Mouse (Mus musculus): ENCODE results near the gene Nfib. TPM values are rescaled to one million over a fixed set of nuclear protein-coding genes. Genes with fewer than 3 reads are reported as not detected.

Gene Nfib
- polyA plus RNA-seq, 1 experiment from 2014 or later, result 9.5 TPM

DNA sequence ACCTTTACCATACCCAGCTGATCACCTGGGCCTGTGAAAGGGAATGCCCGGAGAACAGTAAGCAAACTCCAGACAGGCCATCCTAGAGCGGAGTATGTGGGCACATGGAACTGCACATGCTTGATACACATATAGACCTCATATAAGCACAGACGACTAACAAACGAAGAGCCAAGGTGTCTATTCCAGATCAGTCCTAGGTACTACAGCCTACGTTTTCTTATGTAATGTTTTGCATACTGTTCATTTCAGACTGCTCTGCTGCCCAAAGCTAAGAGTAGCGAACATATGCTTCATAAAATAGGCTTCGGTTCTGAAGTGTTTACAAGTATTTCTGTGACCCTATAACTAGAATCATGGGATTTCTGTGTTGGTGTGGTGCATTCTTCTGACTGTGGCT, 386.2 kb downstream of the Nfib start:
- Histone ChIP-seq H3K36me3 (peaks cover 17% of the 10 kb centered on the region), H3K27ac (no peak overlapping the region), H3K9ac (no peak overlapping the region), H3K4me2 (no peak overlapping the region), H3K27me3 (replicated peaks) (no peaks in the 10 kb centered on the region), H3K9me3 (replicated peaks) (no peaks in the 10 kb centered on the region), H3K4me1 (no peaks in the 10 kb centered on the region), H3K4me3 (no peak overlapping the region)
- no peak for ATAC-seq
- WGBS (ENCODE audit: insufficient replicate concordance), result 77% methylated on average over 7 of the region's 7 CpGs

DNA sequence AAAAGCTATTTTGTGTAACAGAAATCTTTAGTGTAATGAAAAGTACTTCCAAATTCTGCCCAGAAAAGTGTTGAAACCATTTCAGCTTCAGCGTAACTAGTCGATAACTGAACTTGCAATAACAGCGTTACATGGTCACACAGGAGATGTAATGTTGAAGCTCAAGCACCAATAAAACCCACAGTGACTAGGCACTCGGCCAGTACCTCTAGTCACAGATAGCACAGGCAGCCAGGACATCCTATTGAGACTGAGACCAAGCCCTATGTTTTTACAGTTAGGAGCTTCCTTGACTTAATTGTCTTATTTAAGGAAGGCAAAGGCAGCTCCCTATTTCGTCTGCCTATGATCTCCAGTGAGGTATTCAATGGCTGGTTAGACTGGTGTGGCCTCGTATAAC, 389.4 kb downstream of the Nfib start:
- Histone ChIP-seq H3K4me2 (no peak overlapping the region), H3K9ac (no peak overlapping the region), H3K36me3 (peaks cover 6% of the 10 kb centered on the region), H3K4me1 (no peaks in the 10 kb centered on the region), H3K27me3 (replicated peaks) (no peaks in the 10 kb centered on the region), H3K9me3 (replicated peaks) (no peaks in the 10 kb centered on the region), H3K27ac (no peak overlapping the region), H3K4me3 (no peak overlapping the region)
- ATAC-seq, result no peak
- 62% methylated on average over 6 of the region's 6 CpGs for WGBS (ENCODE audit: insufficient replicate concordance)

DNA sequence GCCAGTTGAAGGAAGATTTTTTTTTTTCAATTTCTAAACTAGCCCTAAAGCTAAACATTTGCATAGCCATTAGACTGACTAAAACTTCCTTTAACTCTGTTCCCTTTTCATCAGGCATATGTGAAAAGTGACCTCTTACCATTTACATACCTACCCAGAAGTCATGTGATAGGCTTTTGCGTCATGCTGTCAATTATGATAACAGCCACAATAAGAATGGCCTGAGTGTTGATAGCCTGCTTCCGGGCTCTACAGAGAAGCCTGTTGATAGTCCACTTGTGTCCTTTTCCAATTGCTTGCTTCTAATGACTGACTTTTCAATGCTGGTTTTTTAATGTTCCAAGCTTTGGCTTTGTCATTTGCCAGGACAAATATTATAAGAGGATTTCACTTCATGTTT, 389.8 kb downstream of the Nfib start:
- Histone ChIP-seq H3K36me3 (peaks cover 6% of the 10 kb centered on the region), H3K9ac (no peak overlapping the region), H3K4me3 (no peak overlapping the region), H3K27ac (no peak overlapping the region), H3K4me2 (no peak overlapping the region), H3K4me1 (no peaks in the 10 kb centered on the region), H3K27me3 (replicated peaks) (no peaks in the 10 kb centered on the region), H3K9me3 (replicated peaks) (no peaks in the 10 kb centered on the region)
- 36% methylated on average over 2 of the region's 2 CpGs for WGBS (ENCODE audit: insufficient replicate concordance)
- no peak for ATAC-seq

DNA sequence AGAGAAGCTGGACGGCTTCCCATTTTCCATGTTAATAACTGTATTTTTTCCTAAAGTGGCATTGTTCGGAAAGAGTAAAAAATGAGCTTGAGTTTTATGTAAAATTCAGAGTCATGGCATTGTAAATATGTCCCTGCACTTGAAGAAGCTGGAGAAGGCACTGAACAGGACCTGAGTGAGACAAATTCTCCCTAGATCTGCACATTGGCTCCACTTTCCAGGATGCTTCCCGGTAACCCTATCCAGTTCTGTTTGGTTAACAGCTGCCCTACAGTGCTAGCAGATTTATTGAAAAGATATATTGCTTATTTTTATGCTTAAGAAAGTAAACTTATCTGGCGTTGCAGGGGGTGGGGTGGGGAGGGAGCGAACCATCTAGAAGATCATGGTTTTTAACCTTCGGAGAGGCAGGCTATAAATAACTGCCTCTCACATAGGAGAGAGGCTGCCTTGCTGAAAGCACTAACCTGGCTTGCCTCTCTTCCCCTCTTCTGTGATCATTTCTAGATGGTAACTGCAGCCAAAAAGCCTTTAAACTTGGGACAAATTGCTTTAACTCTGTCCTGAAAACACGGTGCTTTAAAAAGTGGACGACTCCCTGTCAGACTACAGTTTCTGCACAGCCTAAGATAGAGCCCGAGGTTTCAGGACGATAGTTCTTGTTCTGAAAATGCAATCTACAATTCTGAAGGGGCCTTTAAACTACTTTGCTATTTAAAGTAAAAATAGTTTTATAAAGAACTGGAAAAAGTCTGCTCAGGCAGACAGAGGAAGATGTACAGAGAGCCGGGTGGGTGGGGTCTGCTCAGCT, 394.4 kb downstream of the Nfib start:
- 58% methylated on average over 11 of the region's 11 CpGs for WGBS (ENCODE audit: insufficient replicate concordance)
- H3K27ac ChIP-seq, result no peak overlapping the region

DNA sequence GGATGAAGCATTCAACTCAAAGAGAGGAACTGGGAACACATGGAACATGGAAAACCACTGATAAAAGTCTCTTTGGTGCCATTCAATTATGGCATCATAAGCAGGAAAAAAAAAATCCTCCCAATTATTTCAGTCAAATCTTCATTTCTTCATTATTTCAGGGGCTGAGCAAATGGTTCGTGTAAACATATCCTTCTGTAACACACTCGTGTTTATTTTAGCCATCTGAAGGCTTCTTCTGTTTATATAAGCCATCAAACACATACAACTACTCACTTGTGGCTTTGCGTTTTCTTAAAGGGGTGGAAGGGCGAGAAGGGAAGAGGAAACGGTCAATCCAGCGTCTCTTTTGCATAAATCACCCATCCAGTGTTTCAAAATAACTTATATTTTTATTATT, 399.5 kb downstream of the Nfib start:
- no peak for ATAC-seq
- WGBS (ENCODE audit: insufficient replicate concordance), result 54% methylated on average over 6 of the region's 6 CpGs
- H3K9ac ChIP-seq, result no peak overlapping the region

More for the DNA sequence above, 394.4 kb downstream of the Nfib start:
- Histone ChIP-seq H3K9ac (no peak overlapping the region), H3K9me3 (replicated peaks) (no peaks in the 10 kb centered on the region), H3K4me1 (no peaks in the 10 kb centered on the region), H3K4me2 (no peak overlapping the region), H3K27me3 (replicated peaks) (no peaks in the 10 kb centered on the region), H3K4me3 (no peak overlapping the region), H3K36me3 (peaks cover 3% of the 10 kb centered on the region)
- ATAC-seq, result no peak

DNA sequence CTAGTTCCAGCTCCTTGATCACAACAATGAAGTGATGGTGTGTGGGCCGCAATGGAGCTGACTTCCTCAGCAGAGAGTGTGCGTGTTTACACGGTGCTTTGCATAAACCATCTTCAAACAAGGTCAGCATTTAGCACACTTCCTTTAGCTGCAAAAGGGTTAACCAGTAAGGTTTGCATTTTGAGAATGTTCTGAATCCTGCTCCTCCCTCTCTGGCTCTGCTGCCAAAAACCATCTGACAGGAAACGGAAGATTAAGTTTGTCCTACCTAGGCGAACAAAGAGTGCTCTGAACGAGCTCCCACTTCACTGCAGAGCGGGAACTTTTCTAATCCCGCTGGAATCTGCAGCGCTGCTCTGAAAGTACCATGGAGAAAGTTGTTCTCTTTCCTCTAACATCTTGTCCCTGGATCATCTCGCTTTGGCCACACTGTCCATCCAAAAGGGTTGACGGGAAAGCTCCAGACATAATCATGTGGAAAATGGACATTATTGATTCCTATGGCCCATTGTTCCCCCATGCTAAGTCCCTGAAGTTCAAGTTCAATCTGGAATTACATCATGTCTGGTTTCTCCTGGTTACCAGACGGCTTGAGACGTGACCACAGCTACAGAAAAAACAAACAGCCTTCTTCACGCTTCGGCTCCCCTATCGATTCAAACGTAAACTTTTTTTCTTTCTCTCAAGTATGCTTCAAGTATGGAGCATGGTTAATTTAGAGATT, 401.2 kb downstream of the Nfib start:
- WGBS (ENCODE audit: insufficient replicate concordance), result 36% methylated on average over 17 of the region's 17 CpGs
- Histone ChIP-seq H3K4me1 (0 out of 2 replicates have a peak, but pooled peaks cover 10% of the 10 kb centered on the region), H3K27me3 (replicated peaks) (no peaks in the 10 kb centered on the region), H3K36me3 (no peaks in the 10 kb centered on the region; the same call in 1 of the 2 replicates), H3K27ac (0 out of 2 replicates have a peak overlapping the region, but pooled peaks have one; percentile 48), H3K4me2 (no peak overlapping the region), H3K4me3 (no peak overlapping the region), H3K9ac (no peak overlapping the region), H3K9me3 (replicated peaks) (no peaks in the 10 kb centered on the region)
- no peak for ATAC-seq

More for the DNA sequence above, 399.5 kb downstream of the Nfib start:
- Histone ChIP-seq H3K4me3 (no peak overlapping the region), H3K4me2 (no peak overlapping the region), H3K9me3 (replicated peaks) (no peaks in the 10 kb centered on the region), H3K27ac (no peak overlapping the region), H3K4me1 (0 out of 2 replicates have a peak, but pooled peaks cover 10% of the 10 kb centered on the region), H3K36me3 (no peaks in the 10 kb centered on the region; the same call in 1 of the 2 replicates), H3K27me3 (replicated peaks) (no peaks in the 10 kb centered on the region)

DNA sequence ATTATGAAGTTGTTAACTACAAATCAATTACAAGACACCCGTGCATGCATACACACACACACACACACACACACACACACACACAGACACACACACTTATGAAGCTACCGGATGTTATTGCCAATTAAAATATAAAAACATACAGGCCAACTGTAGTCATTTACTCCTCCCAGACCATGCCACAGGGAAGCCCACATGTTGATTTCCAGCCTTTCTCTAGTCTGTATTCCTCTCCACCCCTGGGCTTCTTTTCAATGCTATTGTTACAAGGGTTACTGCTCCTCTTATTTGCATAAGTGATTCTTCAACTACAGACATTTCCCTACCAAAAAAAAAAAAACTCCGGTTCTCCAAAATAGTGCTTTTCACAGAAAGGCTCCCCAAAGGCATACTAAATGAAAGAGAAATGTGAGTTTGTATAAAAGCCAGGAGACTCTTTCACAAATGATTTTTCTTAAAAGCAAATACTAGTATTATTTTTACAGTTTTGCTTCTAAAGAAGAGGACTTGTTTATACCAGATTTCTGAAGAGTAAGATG, 402.1 kb downstream of the Nfib start:
- Histone ChIP-seq H3K9me3 (replicated peaks) (no peaks in the 10 kb centered on the region), H3K9ac (no peak overlapping the region), H3K36me3 (no peaks in the 10 kb centered on the region), H3K27ac (no peak overlapping the region), H3K4me2 (no peak overlapping the region), H3K27me3 (replicated peaks) (no peaks in the 10 kb centered on the region), H3K4me1 (0 out of 2 replicates have a peak, but pooled peaks cover 10% of the 10 kb centered on the region), H3K4me3 (no peak overlapping the region)
- no peak for ATAC-seq
- WGBS (ENCODE audit: insufficient replicate concordance), result 68% methylated on average over 3 of the region's 3 CpGs

DNA sequence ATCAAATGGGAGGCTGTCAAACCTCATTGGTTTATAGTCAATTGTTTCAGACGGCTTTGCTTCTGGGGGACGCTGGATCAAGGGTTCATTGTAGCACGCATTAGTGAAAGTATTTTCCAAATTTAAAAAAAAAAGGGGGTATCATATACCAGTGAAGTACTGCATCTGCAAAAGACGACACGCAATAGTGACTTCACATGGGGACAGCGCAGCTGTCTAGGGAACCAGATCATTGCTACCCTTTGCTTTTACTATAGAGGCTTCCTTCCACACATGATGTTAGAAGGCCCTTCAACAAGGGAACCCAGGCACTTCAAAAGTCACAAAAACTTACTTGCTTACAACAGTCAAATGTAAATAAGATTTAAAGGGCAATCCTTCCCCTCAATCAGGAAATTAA, 402.6 kb downstream of the Nfib start:
- 0 out of 2 replicates have a peak, but pooled peaks cover 10% of the 10 kb centered on the region for H3K4me1 ChIP-seq
- H3K9me3 ChIP-seq (replicated peaks), result no peaks in the 10 kb centered on the region
- ATAC-seq, result no peak
- no peaks in the 10 kb centered on the region for H3K36me3 ChIP-seq
- no peak overlapping the region for H3K9ac ChIP-seq
- H3K4me3 ChIP-seq, result no peak overlapping the region
- no peak overlapping the region for H3K27ac ChIP-seq
- H3K4me2 ChIP-seq, result no peak overlapping the region
- 77% methylated on average over 6 of the region's 6 CpGs for WGBS (ENCODE audit: insufficient replicate concordance)
- no peaks in the 10 kb centered on the region for H3K27me3 ChIP-seq (replicated peaks)

DNA sequence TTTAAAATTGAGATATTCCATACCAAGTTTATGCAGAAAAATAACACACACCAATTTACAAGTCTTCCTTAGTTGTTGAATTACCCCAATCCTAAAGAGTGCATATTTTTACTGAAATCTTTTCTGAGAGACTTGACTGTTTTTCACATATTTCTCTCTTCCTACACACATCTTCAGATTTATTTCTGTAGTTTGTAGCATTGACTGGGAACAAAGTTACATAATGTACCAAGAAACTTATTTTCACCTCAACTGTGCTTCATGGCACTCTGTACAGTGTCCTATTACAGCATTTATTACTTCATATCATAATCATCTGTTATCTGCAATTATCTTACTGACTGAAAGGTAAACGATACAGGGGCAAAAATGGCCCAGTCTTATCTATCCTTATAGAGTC, 406.9 kb downstream of the Nfib start:
- Histone ChIP-seq H3K4me3 (no peak overlapping the region), H3K4me1 (no peaks in the 10 kb centered on the region), H3K36me3 (no peaks in the 10 kb centered on the region; the same call in 1 of the 2 replicates), H3K27me3 (replicated peaks) (no peaks in the 10 kb centered on the region), H3K4me2 (no peak overlapping the region), H3K9me3 (replicated peaks) (no peaks in the 10 kb centered on the region), H3K27ac (no peak overlapping the region), H3K9ac (no peak overlapping the region)
- no peak for ATAC-seq
- 41% methylated on average over 1 of the region's 1 CpGs for WGBS (ENCODE audit: insufficient replicate concordance)

DNA sequence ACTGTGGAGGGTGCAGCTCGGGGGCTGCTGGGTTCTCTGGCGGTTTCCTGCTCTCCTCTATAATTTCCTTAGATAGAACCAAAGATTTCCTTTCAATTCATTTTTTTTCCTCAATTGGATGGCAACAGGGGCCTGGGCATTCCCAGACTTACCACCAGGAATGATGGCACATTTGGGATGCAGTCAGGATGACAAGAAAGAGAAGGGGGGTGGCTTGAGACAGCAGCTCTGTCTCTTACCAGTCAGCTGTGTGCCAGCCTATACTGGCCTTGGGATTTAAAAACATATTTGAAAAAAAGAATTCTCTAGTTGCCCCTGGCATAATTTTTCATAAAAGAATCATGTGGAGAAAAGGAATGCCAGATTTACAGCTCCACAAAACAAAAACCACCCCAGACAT, 408.0 kb downstream of the Nfib start:
- 71% methylated on average over 2 of the region's 2 CpGs for WGBS (ENCODE audit: insufficient replicate concordance)

DNA sequence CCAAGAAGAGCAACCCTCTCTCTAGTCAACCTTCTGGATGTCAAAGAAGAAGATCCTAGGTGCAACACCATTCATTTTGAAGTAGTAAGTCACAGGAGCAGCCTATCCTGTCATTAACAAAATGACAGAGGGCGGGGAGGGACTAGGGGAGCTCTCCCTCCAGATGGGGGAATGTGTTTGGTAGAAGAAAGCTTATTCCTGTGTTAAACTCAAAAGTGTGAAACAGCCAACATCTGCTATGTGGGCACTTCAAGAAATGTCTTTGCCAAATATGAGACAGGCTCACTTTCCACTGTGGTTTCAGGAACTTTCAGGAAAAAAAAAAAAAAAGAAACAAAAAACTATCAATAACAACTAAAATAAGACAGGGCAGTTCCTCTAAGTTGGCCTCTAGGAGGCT, 411.5 kb downstream of the Nfib start:
- H3K4me1 ChIP-seq, result no peaks in the 10 kb centered on the region
- H3K9ac ChIP-seq, result no peak overlapping the region
- H3K4me2 ChIP-seq, result no peak overlapping the region
- H3K4me3 ChIP-seq, result no peak overlapping the region
- 55% methylated on average over 1 of the region's 1 CpGs for WGBS (ENCODE audit: insufficient replicate concordance)
- no peak overlapping the region for H3K27ac ChIP-seq
- H3K27me3 ChIP-seq (replicated peaks), result no peaks in the 10 kb centered on the region
- no peaks in the 10 kb centered on the region for H3K9me3 ChIP-seq (replicated peaks)
- no peaks in the 10 kb centered on the region; the same call in 1 of the 2 replicates for H3K36me3 ChIP-seq
- no peak for ATAC-seq

More for the DNA sequence above, 408.0 kb downstream of the Nfib start:
- Histone ChIP-seq H3K4me2 (no peak overlapping the region), H3K9ac (no peak overlapping the region), H3K36me3 (no peaks in the 10 kb centered on the region; the same call in 1 of the 2 replicates), H3K27me3 (replicated peaks) (no peaks in the 10 kb centered on the region), H3K9me3 (replicated peaks) (no peaks in the 10 kb centered on the region), H3K4me1 (no peaks in the 10 kb centered on the region), H3K27ac (no peak overlapping the region), H3K4me3 (no peak overlapping the region)
- ATAC-seq, result no peak
